Mouse (Mus musculus) hindbrain, embryonic 12.5 days (tissue): ENCODE data around the gene Mgp. TPM values are rescaled to one million over a fixed set of nuclear protein-coding genes. Genes with fewer than 3 reads are reported as not detected.

ENCODE experiments used
- ATAC-seq: fragments of 200-750 bp; cut with Nextera tagmentation; 2 replicates; pipeline ENCODE4 v1.8.0; 2017; ENCODE audit warnings: moderate TSS enrichment; ENCODE audit not compliant: low FRiP score
- H3K27ac ChIP-seq: fragments of 300-500 bp; sonication (generic); 2 replicates; pipeline ENCODE4 v1.5.1; 2016; ENCODE audit warnings: mild to moderate bottlenecking
- H3K27me3 ChIP-seq: fragments of 300-500 bp; sonication (generic); 2 replicates; pipeline ENCODE4 v1.6.1; 2016; ENCODE audit warnings: mild to moderate bottlenecking
- H3K36me3 ChIP-seq: fragments of 300-500 bp; sonication (generic); 2 replicates; pipeline ENCODE4 v1.6.1; 2016; ENCODE audit warnings: mild to moderate bottlenecking
- H3K4me1 ChIP-seq: fragments of 300-500 bp; sonication (generic); 2 replicates; pipeline ENCODE4 v1.6.1; 2016
- H3K4me2 ChIP-seq: fragments of 300-500 bp; sonication (generic); replicated peaks from 2 replicates; pipeline ENCODE4 v1.6.1; 2016; ENCODE audit warnings: mild to moderate bottlenecking
- H3K4me3 ChIP-seq: fragments of 300-500 bp; sonication (generic); 2 replicates; pipeline ENCODE4 v1.5.1; 2016; ENCODE audit warnings: mild to moderate bottlenecking
- H3K9ac ChIP-seq: fragments of 300-500 bp; sonication (generic); 2 replicates; pipeline ENCODE4 v1.6.1; 2016; ENCODE audit warnings: mild to moderate bottlenecking, moderate library complexity
- H3K9me3 ChIP-seq: fragments of 300-500 bp; sonication (generic); replicated peaks from 2 replicates; pipeline ENCODE4 v1.6.1; 2016; ENCODE audit warnings: mild to moderate bottlenecking
- WGBS: fragments of 180-500 bp; shearing (Covaris S2); methylation state at CpG from one replicate; pipeline ENCODE4 v1.1.7; 2016; 5-methylcytosine and 5-hydroxymethylcytosine counted together
- polyA plus RNA-seq: library from polyadenylated mRNA; unstranded; fragments of >200 nt; fragmentation: Nextera tagmentation; extraction: Ambion mirVana; gene quantifications from 2 replicates; pipeline ENCODE4 v1.2.1, GENCODE M21; 2016

The Mgp gene
- polyA plus RNA-seq, 1 experiment from 2014 or later, result 35.9 TPM

- Histone ChIP-seq H3K9ac (no peak within 1 kb of the TSS), H3K9me3 (no peaks in the 10 kb centered on the region), H3K36me3 (no peaks in the 10 kb centered on the region), H3K27ac (no peak within 1 kb of the TSS), H3K4me3 (no peak within 1 kb of the TSS), H3K27me3 (no peaks in the 10 kb centered on the region), H3K4me2 (no peak within 1 kb of the TSS), H3K4me1 (peaks cover 4% of the 10 kb centered on the region; the same call in 1 of the 2 replicates)
- 68% methylated on average over 18 of the region's 18 CpGs for WGBS
- no peak for ATAC-seq
Measured at GRCm38 (mm10) chr6:136857186-136857872, 18.3 kb downstream of the Mgp start, which contains the start of gene Art4. Gene Art4, minus strand, starts transcription at chr6:136857733.

DNA sequence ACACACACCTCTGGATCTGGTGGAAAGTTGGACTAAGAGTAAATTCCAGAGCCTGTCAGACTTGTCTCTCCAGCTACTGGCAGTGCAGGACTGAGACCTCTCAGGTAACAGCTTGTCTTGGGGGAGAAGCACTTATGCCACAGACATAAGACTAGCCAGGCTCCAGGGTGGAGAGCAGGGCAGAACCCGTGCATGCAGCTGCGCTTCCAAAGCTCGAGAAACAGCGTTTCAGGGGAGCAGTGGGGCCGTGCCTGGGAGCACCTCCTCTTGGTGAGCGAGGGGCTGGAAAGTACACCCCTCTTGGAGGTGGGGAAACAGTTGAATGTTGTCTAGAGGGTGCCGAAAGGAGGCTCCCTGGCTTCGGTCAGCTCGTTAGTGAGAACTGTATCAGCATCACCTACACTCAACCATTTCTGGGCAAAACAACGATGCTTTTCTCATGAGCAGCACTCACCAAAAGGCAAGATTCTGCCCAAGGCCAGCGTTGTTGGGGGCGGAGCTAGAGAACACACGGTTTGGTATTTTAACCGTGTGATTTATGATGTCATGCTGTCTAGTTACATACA lies 19.5 kb downstream of the Mgp start:
- H3K9ac ChIP-seq, result no peak overlapping the region
- WGBS, result 76% methylated on average over 14 of the region's 14 CpGs

GRCm38 (mm10) chr6:136855183-136855582 lies 20.4 kb downstream of the Mgp start:
- no peaks in the 10 kb centered on the region for H3K36me3 ChIP-seq
- no peaks in the 10 kb centered on the region for H3K9me3 ChIP-seq
- peaks cover 5% of the 10 kb centered on the region; the same call in 1 of the 2 replicates for H3K4me1 ChIP-seq
- no peak for ATAC-seq
- no peak overlapping the region for H3K9ac ChIP-seq
- H3K27ac ChIP-seq, result no peak overlapping the region
- 84% methylated on average over 2 of the region's 2 CpGs for WGBS
- H3K27me3 ChIP-seq, result no peaks in the 10 kb centered on the region
- H3K4me3 ChIP-seq, result no peak overlapping the region
- no peak overlapping the region for H3K4me2 ChIP-seq

More for the DNA sequence above, 19.5 kb downstream of the Mgp start:
- no peak for ATAC-seq
- Histone ChIP-seq H3K36me3 (no peaks in the 10 kb centered on the region), H3K4me3 (no peak overlapping the region), H3K9me3 (no peaks in the 10 kb centered on the region), H3K27me3 (no peaks in the 10 kb centered on the region), H3K4me1 (peaks cover 5% of the 10 kb centered on the region; the same call in 1 of the 2 replicates), H3K27ac (no peak overlapping the region), H3K4me2 (no peak overlapping the region)

DNA sequence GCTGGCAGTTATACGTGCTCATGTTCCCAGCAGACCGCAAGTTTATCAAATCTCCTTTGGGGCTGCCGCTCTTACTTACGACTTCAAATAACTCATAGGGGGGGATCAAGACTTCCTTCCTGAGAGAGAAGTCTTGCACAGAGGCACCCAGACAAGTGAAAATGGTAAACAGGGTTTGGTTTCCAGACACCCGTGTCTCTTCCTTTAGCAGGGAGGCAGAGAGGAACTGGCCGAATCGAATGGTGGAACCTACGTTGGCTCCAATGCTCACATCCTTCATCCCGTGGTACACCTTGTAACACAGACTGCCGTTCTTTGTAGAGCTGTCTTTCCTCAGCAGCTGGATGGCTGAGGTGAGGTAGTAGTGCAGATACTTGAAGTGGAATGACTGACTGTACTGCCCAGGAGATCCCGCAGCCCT lies 21.3 kb downstream of the Mgp start:
- Histone ChIP-seq H3K27ac (no peak overlapping the region), H3K9ac (no peak overlapping the region), H3K4me3 (no peak overlapping the region), H3K4me1 (peaks cover 5% of the 10 kb centered on the region; the same call in 1 of the 2 replicates), H3K36me3 (no peaks in the 10 kb centered on the region), H3K4me2 (no peak overlapping the region), H3K9me3 (no peaks in the 10 kb centered on the region), H3K27me3 (no peaks in the 10 kb centered on the region)
- no peak for ATAC-seq
- 91% methylated on average over 11 of the region's 11 CpGs for WGBS

GRCm38 (mm10) chr6:136852762-136853161 lies 22.9 kb downstream of the Mgp start:
- ATAC-seq, result no peak
- no peak overlapping the region for H3K4me3 ChIP-seq
- H3K9ac ChIP-seq, result no peak overlapping the region
- no peak overlapping the region for H3K4me2 ChIP-seq
- H3K9me3 ChIP-seq, result no peaks in the 10 kb centered on the region
- 62% methylated on average over 3 of the region's 3 CpGs for WGBS
- H3K27me3 ChIP-seq, result no peaks in the 10 kb centered on the region
- peaks cover 5% of the 10 kb centered on the region; the same call in 1 of the 2 replicates for H3K4me1 ChIP-seq
- no peak overlapping the region for H3K27ac ChIP-seq
- H3K36me3 ChIP-seq, result no peaks in the 10 kb centered on the region

DNA sequence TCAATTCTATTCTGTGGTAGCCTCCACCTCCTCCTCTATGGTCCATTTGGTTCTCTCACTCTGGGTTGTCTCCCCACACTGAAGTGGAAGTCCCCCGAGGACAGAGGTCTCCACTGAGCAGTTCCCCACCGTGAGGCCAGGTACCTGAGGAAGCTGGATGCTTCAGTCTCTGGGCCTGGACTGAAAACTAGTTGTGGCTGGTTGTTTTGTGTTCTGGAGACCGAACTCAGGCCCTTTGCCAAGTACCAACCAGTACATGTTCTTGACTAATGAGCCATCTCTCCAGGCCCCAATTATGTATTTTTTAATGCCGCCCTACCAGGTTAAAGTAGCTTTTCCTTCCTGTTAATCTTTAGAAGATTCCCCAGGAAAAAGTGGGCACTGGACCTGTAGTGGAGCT lies 23.3 kb downstream of the Mgp start:
- Histone ChIP-seq H3K27me3 (no peaks in the 10 kb centered on the region), H3K4me3 (no peak overlapping the region), H3K9me3 (no peaks in the 10 kb centered on the region), H3K4me2 (no peak overlapping the region), H3K27ac (no peak overlapping the region), H3K4me1 (peaks cover 5% of the 10 kb centered on the region; the same call in 1 of the 2 replicates), H3K36me3 (no peaks in the 10 kb centered on the region), H3K9ac (no peak overlapping the region)
- WGBS, result 75% methylated on average over 4 of the region's 4 CpGs
- ATAC-seq, result no peak

DNA sequence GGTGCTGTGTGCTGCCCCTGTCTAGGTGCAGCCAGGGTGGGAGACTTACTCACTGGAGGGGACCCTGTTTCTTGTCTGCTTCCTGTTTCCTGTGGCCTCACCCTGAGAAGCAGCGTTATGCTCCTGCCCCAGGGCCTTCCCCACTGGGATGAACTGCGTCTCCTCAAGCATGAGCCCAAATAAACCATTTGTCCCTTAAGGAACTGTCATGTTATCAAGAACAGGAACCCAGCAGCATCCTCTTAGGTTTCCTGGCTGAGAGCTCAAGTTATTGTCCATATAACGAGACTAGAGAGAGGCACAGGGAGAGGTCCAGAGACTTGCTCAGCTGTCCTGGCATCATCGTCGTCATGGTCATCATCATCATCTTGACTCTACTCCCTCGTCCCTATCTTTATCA lies 25.4 kb downstream of the Mgp start:
- Histone ChIP-seq H3K4me3 (no peak overlapping the region), H3K27me3 (no peaks in the 10 kb centered on the region), H3K36me3 (no peaks in the 10 kb centered on the region), H3K4me2 (no peak overlapping the region), H3K4me1 (peaks cover 5% of the 10 kb centered on the region; the same call in 1 of the 2 replicates), H3K9ac (no peak overlapping the region), H3K9me3 (no peaks in the 10 kb centered on the region), H3K27ac (no peak overlapping the region)
- WGBS, result 80% methylated on average over 6 of the region's 6 CpGs
- no peak for ATAC-seq

DNA sequence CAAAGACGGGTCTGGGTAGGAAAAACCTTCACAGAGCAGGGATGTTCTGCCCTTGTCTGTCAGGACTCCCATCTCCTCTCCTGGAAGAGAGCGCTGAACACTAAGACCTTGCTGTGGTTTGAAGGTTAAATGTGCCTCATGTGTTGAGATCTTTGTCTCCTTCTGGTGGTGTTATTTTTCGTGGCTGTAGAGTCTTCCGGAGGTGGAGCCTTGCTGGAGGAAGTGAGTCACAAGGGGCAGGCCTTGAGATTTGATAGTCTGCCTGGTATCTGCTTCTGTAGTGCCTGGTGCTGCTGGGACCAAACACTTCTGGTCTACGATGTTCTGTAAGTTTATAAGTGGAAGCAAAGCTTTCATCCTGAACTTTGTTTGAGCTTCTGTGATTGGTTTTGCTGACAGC lies 26.7 kb downstream of the Mgp start:
- Histone ChIP-seq H3K27me3 (no peaks in the 10 kb centered on the region), H3K4me1 (peaks cover 5% of the 10 kb centered on the region; the same call in 1 of the 2 replicates), H3K4me2 (no peak overlapping the region), H3K4me3 (no peak overlapping the region), H3K9ac (no peak overlapping the region), H3K9me3 (no peaks in the 10 kb centered on the region), H3K27ac (no peak overlapping the region), H3K36me3 (no peaks in the 10 kb centered on the region)
- WGBS, result 89% methylated on average over 5 of the region's 5 CpGs
- ATAC-seq, result no peak

DNA sequence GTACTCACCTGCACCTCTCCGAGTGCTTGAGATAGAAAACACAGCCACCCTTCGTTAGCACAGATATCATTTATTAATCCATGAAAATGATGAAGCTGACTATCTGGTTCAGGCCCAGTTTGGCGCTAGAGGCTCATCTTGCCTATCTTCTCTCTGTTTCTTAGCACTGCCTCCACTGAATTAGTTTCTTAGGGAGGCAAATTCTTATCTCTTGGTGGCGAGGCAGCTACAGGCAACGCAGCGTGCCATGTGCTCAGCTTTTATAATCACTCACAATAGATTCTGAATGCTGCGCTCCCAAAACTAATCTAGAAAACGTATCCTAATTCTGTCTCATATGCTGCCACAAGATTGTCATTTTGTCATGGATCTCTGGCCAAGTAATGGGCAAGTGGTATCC lies 27.2 kb downstream of the Mgp start:
- Histone ChIP-seq H3K4me1 (peaks cover 5% of the 10 kb centered on the region; the same call in 1 of the 2 replicates), H3K4me2 (no peak overlapping the region), H3K27me3 (no peaks in the 10 kb centered on the region), H3K9me3 (no peaks in the 10 kb centered on the region), H3K27ac (no peak overlapping the region), H3K9ac (no peak overlapping the region), H3K4me3 (no peak overlapping the region), H3K36me3 (no peaks in the 10 kb centered on the region)
- ATAC-seq, result no peak
- whole genome bisulfite sequencing, result 90% methylated on average over 8 of the region's 8 CpGs

GRCm38 (mm10) chr6:136847790-136848189 lies 27.8 kb downstream of the Mgp start:
- Histone ChIP-seq H3K27me3 (no peaks in the 10 kb centered on the region), H3K4me2 (no peak overlapping the region), H3K9ac (no peak overlapping the region), H3K27ac (no peak overlapping the region), H3K36me3 (no peaks in the 10 kb centered on the region), H3K9me3 (no peaks in the 10 kb centered on the region), H3K4me1 (peaks cover 3% of the 10 kb centered on the region; the same call in 1 of the 2 replicates), H3K4me3 (no peak overlapping the region)
- 28% methylated on average over 2 of the region's 2 CpGs for whole genome bisulfite sequencing
- no peak for ATAC-seq

- no peaks in the 10 kb centered on the region for H3K27me3 ChIP-seq
- no peak overlapping the region for H3K27ac ChIP-seq
- peaks cover under 1% of the 10 kb centered on the region; the same call in 1 of the 2 replicates for H3K4me1 ChIP-seq
- ATAC-seq, result no peak
- 90% methylated on average over 3 of the region's 3 CpGs for WGBS
- H3K4me2 ChIP-seq, result no peak overlapping the region
- H3K36me3 ChIP-seq, result no peaks in the 10 kb centered on the region
- no peaks in the 10 kb centered on the region for H3K9me3 ChIP-seq
- H3K4me3 ChIP-seq, result no peak overlapping the region
- H3K9ac ChIP-seq, result no peak overlapping the region
Measured at GRCm38 (mm10) chr6:136847267-136847666, 28.4 kb downstream of the Mgp start.

GRCm38 (mm10) chr6:136845706-136846480 lies 29.7 kb downstream of the Mgp start:
- Histone ChIP-seq H3K4me1 (no peaks in the 10 kb centered on the region), H3K9me3 (no peaks in the 10 kb centered on the region), H3K27ac (no peak overlapping the region), H3K4me3 (no peak overlapping the region), H3K36me3 (no peaks in the 10 kb centered on the region), H3K27me3 (no peaks in the 10 kb centered on the region), H3K9ac (no peak overlapping the region), H3K4me2 (no peak overlapping the region)
- ATAC-seq, result no peak
- 66% methylated on average over 5 of the region's 5 CpGs for WGBS
